Mouse (Mus musculus) hindbrain, embryonic 11.5 days (tissue): ENCODE results near the gene Ogn. TPM values are rescaled to one million over a fixed set of nuclear protein-coding genes. Genes with fewer than 3 reads are reported as not detected.
"Not testable (repeated sequence)": the region's sequence is repeated elsewhere in the genome, so short reads cannot be mapped to it uniquely, and the experiment has no call there.

Source experiments
- ATAC-seq: fragments of 200-750 bp; cut with Nextera tagmentation; 2 replicates; pipeline ENCODE4 v1.8.0; 2017; ENCODE audit warnings: mild to moderate bottlenecking, moderate TSS enrichment, moderate library complexity; ENCODE audit not compliant: low FRiP score
- DNase-seq: peaks from one replicate; pipeline ENCODE4 v3.0.0-alpha.2; 2015; ENCODE audit warnings: low spot score
- H3K27ac ChIP-seq: fragments of 300-500 bp; sonication (generic); 2 replicates; pipeline ENCODE4 v1.5.1; 2014; ENCODE audit warnings: mild to moderate bottlenecking, low read depth, low read length
- H3K27me3 ChIP-seq: fragments of 300-500 bp; sonication (generic); 2 replicates; pipeline ENCODE4 v1.6.1; 2014; ENCODE audit warnings: mild to moderate bottlenecking, low read length, moderate library complexity, mixed read lengths; ENCODE audit not compliant: control insufficient read depth, insufficient read depth
- H3K36me3 ChIP-seq: fragments of 300-500 bp; sonication (generic); 2 replicates; pipeline ENCODE4 v1.6.1; 2014; ENCODE audit warnings: mild to moderate bottlenecking, low read length, moderate library complexity, mixed read lengths; ENCODE audit not compliant: control insufficient read depth, insufficient read depth
- H3K4me1 ChIP-seq: fragments of 300-500 bp; sonication (generic); replicated peaks from 2 replicates; pipeline ENCODE4 v1.6.1; 2014; ENCODE audit warnings: low read length, mixed read lengths; ENCODE audit not compliant: control insufficient read depth, insufficient read depth
- H3K4me2 ChIP-seq: fragments of 300-500 bp; sonication (generic); replicated peaks from 2 replicates; pipeline ENCODE4 v1.6.1; 2014; ENCODE audit warnings: mild to moderate bottlenecking, low read depth, low read length
- H3K4me3 ChIP-seq: fragments of 300-500 bp; sonication (generic); 2 replicates; pipeline ENCODE4 v1.5.1; 2014; ENCODE audit warnings: low read depth, low read length
- H3K9ac ChIP-seq: fragments of 300-500 bp; sonication (generic); 2 replicates; pipeline ENCODE4 v1.6.1; 2014; ENCODE audit warnings: low read depth, low read length
- H3K9me3 ChIP-seq: fragments of 300-500 bp; sonication (generic); 2 replicates; pipeline ENCODE4 v1.6.1; 2016; ENCODE audit warnings: low read length; ENCODE audit not compliant: control insufficient read depth
- WGBS: fragments of 180-500 bp; shearing (Covaris S2); extraction: QIAGEN DNeasy Blood & Tissue Kit; methylation state at CpG from one replicate; pipeline ENCODE4 v1.1.7; 2014; 5-methylcytosine and 5-hydroxymethylcytosine counted together
- polyA plus RNA-seq: library from polyadenylated mRNA; unstranded; fragments of >200 nt; fragmentation: Nextera tagmentation; extraction: Ambion mirVana; gene quantifications from 2 replicates; pipeline ENCODE4 v1.2.1, GENCODE M21; 2014

Gene Ogn
- polyA plus RNA-seq, 1 experiment from 2014 or later = 14.6 TPM

DNA sequence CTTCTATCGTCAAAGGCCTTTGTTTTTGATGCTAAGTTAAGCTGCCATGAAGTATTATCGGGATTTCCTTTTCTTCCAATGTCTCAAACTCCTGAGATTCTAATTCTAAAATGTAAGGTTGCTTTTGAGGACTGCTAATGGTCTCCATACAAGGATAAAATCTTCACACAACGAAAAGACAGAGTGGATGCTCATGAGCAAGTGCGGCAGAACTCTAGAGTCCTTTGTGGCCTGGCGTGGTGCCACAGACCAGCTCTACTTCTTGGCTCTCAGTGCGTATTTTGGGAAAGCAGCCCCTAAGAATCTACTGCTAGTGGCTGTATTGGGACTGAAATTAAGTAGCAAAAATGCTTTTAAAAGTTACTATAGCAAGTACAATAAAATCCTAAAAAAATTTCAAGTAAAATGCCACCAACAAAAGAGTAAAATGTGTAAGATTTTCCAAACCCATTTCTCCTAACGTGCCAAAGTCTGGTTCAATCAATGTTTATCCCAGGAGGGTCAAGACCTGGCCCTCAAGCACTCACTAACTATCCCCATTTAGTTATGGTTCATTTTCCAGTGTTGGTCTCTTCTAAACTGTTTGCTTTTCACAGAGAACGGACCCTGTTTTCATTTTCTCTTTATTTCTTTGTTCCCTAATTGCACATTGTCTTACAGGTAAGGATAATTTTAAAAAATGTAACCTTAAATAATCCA, 23.4 kb upstream of the Ogn start:
- H3K27me3 ChIP-seq = no peaks in the 10 kb centered on the region
- no peaks in the 10 kb centered on the region for H3K36me3 ChIP-seq
- no peaks in the 10 kb centered on the region for H3K9me3 ChIP-seq
- ATAC-seq (no peak), DNase-seq (no peak)
- H3K4me3 ChIP-seq = no peak overlapping the region
- H3K4me1 ChIP-seq = no peaks in the 10 kb centered on the region
- WGBS = 90% methylated on average over 8 of the region's 8 CpGs
- no peak overlapping the region for H3K9ac ChIP-seq
- H3K27ac ChIP-seq = no peak overlapping the region
- no peak overlapping the region for H3K4me2 ChIP-seq

DNA sequence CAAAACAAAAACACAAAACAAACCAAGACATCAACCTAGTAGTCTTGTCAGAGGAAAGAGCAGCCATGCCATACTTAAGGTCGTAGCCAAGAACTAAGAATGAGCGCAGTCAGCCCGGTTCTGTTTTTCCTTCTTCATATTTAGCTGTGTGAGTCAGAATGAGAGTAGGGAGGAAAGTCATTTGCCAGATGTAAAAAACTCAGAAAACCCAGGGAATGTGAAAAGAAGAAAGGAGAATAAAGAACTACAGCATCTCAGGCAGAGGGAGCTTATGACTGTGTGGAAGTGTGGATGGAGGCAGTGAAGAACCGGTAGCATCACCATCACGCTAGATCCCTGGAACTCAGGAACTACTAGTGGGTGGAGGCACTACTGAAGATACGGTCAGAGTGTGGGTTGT, 21.8 kb upstream of the Ogn start:
- no peak for DNase-seq
- Histone ChIP-seq H3K36me3 (no peaks in the 10 kb centered on the region), H3K9ac (no peak overlapping the region), H3K4me3 (no peak overlapping the region), H3K4me1 (no peaks in the 10 kb centered on the region), H3K27me3 (no peaks in the 10 kb centered on the region), H3K9me3 (no peaks in the 10 kb centered on the region), H3K27ac (no peak overlapping the region), H3K4me2 (no peak overlapping the region)
- WGBS = 96% methylated on average over 6 of the region's 6 CpGs
- no peak for ATAC-seq

- H3K9me3 ChIP-seq, H3K27ac ChIP-seq, H3K4me3 ChIP-seq, H3K9ac ChIP-seq, ATAC-seq, H3K4me1 ChIP-seq, H3K27me3 ChIP-seq, DNase-seq, H3K4me2 ChIP-seq, H3K36me3 ChIP-seq: not testable (repeated sequence)
- WGBS = 73% methylated on average over 2 of the region's 2 CpGs
Observed at GRCm38 (mm10) chr13:49602541-49602940, 5.3 kb upstream of the Ogn start.

DNA sequence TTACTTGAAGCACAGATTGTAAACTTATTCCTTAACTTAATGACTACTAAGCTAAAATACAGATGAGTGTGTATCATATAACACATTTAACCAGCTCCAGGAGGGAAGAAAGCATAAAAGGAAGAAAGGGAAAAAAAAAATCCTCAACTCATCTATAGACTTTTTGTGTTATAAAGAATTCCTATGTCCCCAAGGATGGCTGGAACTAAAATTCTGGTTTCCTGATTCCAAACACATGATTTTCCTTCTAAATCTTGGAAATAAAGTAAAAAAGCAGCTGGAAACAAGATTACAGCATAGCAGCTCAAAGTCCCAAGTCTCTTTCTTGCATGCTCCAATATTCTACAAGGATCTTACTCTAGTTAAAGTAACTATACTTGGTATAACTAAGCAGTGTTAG, 4.2 kb upstream of the Ogn start:
- no peak overlapping the region for H3K9ac ChIP-seq
- ATAC-seq (no peak), DNase-seq (no peak)
- H3K4me1 ChIP-seq = no peaks in the 10 kb centered on the region
- no peaks in the 10 kb centered on the region for H3K9me3 ChIP-seq
- no peak overlapping the region for H3K27ac ChIP-seq
- no peak overlapping the region for H3K4me3 ChIP-seq
- no peaks in the 10 kb centered on the region for H3K27me3 ChIP-seq
- no peak overlapping the region for H3K4me2 ChIP-seq
- no peaks in the 10 kb centered on the region for H3K36me3 ChIP-seq

DNA sequence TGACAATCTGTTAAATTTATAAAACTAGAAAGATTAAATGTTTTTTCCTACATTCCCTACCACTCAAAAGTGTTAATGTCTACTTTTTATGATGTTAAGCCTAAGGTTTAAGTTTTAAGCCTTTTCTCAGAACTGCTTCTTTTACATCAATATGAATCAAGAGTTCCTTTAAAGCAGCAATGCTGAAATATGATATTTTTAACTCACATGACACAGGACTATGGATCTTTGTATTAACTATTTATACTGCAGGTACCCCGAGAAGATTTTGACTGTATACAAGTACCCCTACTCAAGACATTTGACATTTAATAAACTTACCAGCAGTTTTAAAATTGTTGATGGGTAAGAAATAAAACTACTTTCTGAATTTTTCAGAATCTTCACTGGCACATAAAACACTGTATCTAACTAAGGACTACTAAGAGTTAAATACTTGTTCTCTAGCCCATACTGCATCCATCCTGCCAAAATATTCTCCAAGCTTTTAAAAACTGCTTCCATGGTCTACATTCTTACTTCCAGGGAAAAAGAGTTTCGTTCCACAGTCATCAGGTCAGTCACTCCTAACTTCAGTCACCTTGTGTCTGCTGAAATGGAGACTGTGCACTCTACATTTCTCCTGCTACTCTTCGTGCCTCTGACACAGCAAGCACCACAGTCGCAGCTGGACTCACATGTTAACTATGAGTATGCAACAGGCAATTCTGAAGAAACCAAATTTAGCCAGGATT, 910 bp downstream of the Ogn start:
- Histone ChIP-seq H3K36me3 (no peaks in the 10 kb centered on the region), H3K27ac (no peak overlapping the region), H3K4me1 (no peaks in the 10 kb centered on the region), H3K4me2 (no peak overlapping the region), H3K9ac (no peak overlapping the region), H3K4me3 (no peak overlapping the region), H3K27me3 (no peaks in the 10 kb centered on the region), H3K9me3 (no peaks in the 10 kb centered on the region)
- WGBS = 79% methylated on average over 4 of the region's 4 CpGs
- no peak for DNase-seq
- ATAC-seq = no peak

- Histone ChIP-seq H3K27ac (no peak overlapping the region), H3K27me3 (no peaks in the 10 kb centered on the region), H3K4me3 (no peak overlapping the region), H3K36me3 (no peaks in the 10 kb centered on the region), H3K9me3 (no peaks in the 10 kb centered on the region), H3K4me1 (no peaks in the 10 kb centered on the region), H3K4me2 (no peak overlapping the region), H3K9ac (no peak overlapping the region)
- ATAC-seq (no peak), DNase-seq (no peak)
- 95% methylated on average over 3 of the region's 3 CpGs for WGBS
Observed at GRCm38 (mm10) chr13:49617021-49617420, 9.2 kb downstream of the Ogn start.

DNA sequence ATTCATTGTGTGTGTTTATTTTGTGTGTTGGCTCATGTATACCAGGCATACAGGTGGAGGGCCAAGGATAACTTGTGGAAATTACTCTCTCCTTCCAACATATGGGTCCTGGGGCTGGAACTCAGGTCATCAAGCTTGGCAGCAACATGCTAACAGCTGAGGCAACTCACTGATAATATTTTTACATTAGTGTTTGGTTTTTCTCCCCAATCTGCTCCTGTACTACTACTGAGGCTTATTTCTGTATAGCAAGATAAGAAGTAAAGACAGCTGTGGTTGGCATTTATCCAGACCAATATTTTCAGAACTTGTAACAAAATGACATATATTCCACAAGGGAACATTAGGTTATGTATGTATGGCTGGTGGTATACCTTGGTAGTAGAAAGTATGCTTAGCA, 10.5 kb downstream of the Ogn start:
- no peak overlapping the region for H3K4me3 ChIP-seq
- no peak for ATAC-seq
- no peaks in the 10 kb centered on the region for H3K4me1 ChIP-seq
- H3K27ac ChIP-seq = no peak overlapping the region
- no peaks in the 10 kb centered on the region for H3K9me3 ChIP-seq
- H3K4me2 ChIP-seq = no peak overlapping the region
- no peak overlapping the region for H3K9ac ChIP-seq
- H3K27me3 ChIP-seq = no peaks in the 10 kb centered on the region
- H3K36me3 ChIP-seq = no peaks in the 10 kb centered on the region
- DNase-seq = no peak

- Histone ChIP-seq H3K9me3 (no peaks in the 10 kb centered on the region), H3K27ac (no peak overlapping the region), H3K36me3 (no peaks in the 10 kb centered on the region), H3K9ac (no peak overlapping the region), H3K4me2 (no peak overlapping the region), H3K4me3 (no peak overlapping the region), H3K27me3 (no peaks in the 10 kb centered on the region), H3K4me1 (no peaks in the 10 kb centered on the region)
- ATAC-seq (no peak), DNase-seq (no peak)
- 91% methylated on average over 1 of the region's 1 CpGs for WGBS
Observed at GRCm38 (mm10) chr13:49623216-49623615, 15.4 kb downstream of the Ogn start.

GRCm38 (mm10) chr13:49628167-49628566, 20.3 kb downstream of the Ogn start:
- H3K4me1 ChIP-seq = no peaks in the 10 kb centered on the region
- no peak overlapping the region for H3K27ac ChIP-seq
- H3K9ac ChIP-seq = no peak overlapping the region
- no peak overlapping the region for H3K4me2 ChIP-seq
- DNase-seq = no peak
- no peaks in the 10 kb centered on the region for H3K36me3 ChIP-seq
- no peak for ATAC-seq
- no peaks in the 10 kb centered on the region for H3K9me3 ChIP-seq
- H3K27me3 ChIP-seq = no peaks in the 10 kb centered on the region
- no peak overlapping the region for H3K4me3 ChIP-seq
